Mouse (Mus musculus): ENCODE results near the gene Osbpl10.

- TF ChIP-seq CTCF (IDR thresholded peaks at IDR 0.05; ENCODE audit: insufficient read depth, low read depth, low read length) (no peak), POLR2A (IDR thresholded peaks at IDR 0.05; ENCODE audit: insufficient read depth, low read depth, low read length) (no peak)
These were observed 142.4 kb downstream of the Osbpl10 start for GRCm38 (mm10) chr9:115120678-115121224.
